Mouse (Mus musculus) heart, postnatal 4 days (tissue): ENCODE measurements at regions not wholly inside any gene's neighbourhood (a gene's known extent, or its start where the extent isn't known, plus 50 kb on each side); places are given as distances from the start of the nearest gene placed in this dataset.

Experiments
- DNase-seq: peaks from one replicate; pipeline ENCODE4 v3.0.0; 2021

DNA sequence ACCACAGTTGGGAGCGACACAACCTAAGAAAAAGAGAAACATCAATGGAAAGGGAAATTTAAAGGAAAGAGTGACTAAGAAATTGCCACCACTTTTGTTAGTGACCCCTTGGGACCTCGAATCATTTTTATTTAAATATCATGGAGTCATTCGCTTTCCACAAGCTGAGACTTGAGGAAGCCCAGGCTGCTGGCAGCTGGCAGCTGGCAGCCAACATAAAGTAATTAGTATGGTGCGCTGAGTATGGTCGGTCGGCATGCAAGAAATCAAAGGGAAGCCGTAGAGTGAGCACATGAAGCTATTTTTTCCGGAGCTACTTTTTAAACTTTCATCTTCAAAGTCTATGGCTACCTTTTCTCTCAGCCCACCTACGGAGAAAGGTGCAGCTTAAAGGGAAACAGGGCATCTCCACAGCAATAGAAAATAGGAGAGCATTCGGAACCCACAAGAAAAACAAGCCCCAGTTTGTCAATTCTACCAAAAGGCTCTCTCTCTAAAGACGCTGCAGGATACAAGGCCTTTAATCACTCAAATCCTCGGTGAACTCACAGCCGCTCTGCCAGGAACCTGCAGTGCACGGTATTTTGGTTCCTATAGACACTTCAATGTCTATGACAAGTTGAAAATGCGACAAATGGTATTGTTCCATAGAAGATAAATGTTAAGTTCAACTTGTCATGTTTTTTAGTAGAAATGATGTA, 206.6 kb upstream of the Tll1 start:
- DNase-seq: no peak

DNA sequence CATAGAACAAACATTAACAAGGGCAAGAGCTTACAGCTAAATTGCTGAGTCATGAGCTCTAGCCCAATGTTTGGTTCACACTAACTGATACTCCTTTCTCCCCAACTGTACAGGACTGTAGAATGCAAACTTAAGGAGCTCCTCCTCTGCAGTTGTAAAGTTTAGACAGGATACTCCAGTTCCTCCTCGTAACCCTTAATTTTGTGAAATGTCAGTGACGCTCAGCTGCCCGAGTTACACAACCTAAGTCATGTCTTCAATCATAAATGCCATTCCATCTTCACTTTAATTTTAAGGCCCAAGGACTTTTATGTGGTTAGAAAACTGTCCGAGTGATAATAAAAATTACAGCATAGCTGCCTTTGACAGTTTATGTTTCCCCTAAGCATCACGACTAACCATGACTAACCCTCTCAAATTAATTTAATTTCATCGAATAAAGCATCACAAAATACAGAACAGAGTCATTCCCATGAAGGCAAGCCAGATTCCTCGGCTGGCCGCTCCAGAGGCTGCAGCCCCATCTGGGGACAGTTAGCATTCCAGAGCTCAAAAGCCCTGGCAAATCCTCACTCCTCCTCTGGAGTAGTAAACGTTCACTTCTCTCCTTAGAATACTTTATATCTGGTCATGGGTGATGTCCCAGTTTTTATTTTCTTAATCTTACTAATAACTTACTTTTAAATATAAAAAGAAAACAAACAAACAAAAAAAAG, 200.9 kb upstream of the Tll1 start:
- DNase-seq: no peak

DNA sequence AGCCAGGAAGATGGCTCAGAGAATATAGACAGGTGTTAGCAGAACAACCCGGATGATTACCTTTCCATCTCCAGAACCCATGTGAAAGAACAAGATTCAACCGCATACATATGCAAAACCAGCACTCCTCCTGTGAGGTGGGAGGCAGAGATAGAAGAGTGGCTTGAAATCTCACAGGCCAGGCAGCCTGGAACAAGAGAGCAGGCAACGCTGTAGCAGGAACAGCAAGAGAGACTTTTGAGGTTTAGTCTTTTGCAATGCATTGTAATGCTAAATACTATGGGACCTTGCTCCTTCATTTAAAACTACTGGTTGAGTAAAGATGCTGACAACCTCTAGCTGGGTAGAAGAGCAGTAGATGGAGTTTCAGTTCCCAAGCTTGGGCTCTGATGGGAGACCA, 193.5 kb upstream of the Tll1 start:
- no peak for DNase-seq

- DNase-seq: no peak
These were observed 191.8 kb upstream of the Tll1 start for GRCm38 (mm10) chr8:64397876-64398275.

GRCm38 (mm10) chr8:64395816-64396215, 189.7 kb upstream of the Tll1 start:
- DNase-seq: no peak

DNA sequence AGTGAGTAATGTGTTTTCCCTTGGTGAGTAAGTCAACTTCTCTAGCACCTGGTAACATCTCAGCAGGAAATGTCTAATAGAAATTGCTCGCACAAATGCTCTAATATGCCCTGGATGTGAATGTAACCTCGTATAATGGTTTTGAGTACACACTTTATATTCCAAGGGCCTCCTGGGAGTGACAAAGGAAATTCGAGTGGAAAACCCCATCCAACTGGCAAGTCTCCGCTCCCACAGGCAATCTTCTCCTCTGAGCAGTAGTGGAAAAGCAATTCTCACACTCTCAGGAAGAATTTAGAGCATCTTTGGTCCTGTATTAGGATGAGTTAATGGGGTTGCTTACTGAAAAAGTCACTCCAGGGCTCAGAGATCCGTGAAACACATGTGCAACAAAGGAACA, 183.4 kb upstream of the Tll1 start:
- no peak for DNase-seq

DNA sequence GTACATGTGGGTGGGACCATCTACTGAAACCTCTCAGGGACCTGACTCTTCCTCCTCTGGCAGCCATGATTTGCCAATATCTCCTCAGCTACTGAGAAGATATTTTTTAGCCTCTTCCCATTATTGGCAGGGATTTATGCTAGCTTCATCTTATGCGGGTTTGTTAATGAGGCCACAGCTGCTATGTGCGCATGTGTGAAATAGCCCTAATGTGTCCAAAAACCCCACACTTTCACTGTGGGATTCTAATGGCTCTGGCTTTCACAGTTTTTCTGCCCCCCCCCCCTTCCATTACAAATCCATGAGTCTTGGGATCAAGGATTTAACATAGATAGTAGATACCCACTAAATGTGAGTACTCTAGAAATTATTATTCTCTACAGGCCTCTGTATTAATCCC, 182.2 kb upstream of the Tll1 start:
- DNase-seq: no peak

DNA sequence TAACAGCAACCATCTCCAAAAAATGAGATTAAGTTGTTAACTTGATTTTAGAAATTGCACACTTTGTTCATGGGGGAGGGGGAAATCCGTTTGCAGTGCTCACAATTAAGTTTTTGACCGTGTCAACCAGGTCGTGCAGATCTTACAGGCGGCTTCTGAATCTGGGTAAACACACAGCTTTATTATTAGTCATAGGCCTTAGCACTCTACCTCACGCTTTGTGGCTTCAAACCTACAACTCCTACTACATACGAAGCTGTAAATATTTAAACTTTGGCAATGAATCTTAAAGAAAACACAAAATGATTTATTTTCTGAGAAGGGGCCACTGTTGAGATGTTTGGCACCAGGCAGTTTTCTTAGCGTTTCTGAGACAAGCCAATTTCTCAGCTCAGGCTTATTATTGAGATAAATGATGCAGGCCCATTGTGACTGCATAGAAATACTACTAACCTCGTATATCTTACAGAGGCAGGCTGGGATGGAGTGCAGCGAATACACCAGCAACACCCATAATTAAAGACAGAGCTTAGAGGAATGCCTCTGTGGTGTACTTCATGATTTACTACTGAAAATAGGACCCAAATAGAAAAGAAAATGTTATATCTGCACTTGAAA, 173.8 kb upstream of the Tll1 start:
- DNase-seq: no peak

- no peak for DNase-seq
These were observed 171.8 kb upstream of the Tll1 start for GRCm38 (mm10) chr8:64377830-64378229.

- DNase-seq: no peak
These were observed 169.4 kb upstream of the Tll1 start for GRCm38 (mm10) chr8:64375509-64375908.

DNA sequence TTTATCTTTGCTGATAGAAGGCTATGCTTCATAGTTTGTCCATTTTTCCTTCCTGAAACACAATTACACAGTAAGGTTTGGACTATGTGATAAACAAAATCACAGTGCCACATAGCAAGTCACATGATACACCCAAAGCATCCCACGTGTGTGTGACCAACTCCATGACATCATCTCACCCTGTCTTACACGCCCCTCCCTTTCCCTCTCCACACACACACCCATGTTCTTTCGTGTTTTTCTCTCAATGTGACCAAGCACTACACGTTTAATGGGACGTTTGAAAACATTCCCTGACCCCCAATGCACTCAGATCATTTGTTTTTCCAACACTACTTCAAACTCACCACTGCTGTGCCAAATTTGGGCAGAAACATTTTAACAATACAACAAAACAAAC, 168.9 kb upstream of the Tll1 start:
- DNase-seq: no peak

- DNase-seq: no peak
These were observed 163.9 kb upstream of the Tll1 start for GRCm38 (mm10) chr8:64369973-64370372.

DNA sequence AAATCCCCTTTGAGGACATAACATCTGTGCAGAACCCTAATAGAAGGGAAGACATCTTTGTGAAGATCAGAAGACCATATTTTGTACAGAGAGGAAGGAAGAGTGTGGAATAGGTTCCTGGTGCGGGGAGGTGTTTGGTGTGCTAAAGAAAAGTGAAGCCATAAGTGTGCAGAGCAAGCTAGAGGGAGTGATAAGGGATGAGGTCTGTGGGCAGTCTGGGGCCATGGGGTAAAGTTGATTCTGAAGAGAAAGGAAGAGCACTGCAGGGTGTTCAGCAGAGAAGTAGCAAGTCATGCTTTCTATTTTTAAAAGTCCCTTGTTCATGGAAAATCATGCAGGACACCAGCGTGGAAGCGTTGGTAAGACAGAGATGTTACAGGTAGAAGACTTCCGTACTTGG, 161.8 kb upstream of the Tll1 start:
- DNase-seq: no peak

DNA sequence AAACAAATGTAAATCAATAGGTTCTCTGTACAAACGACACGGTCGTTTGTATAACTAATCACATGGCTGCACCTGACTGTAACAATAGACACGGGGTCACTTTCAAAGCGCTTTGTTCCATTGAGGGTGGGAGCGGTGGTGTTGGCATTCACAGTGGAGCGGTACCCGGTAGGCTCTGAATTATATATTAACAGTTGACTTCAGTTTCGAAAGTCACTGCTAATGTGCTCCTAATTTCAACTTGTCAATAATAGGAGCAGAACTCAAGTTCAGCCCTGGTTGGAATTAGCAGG, 160.8 kb upstream of the Tll1 start:
- no peak for DNase-seq

DNA sequence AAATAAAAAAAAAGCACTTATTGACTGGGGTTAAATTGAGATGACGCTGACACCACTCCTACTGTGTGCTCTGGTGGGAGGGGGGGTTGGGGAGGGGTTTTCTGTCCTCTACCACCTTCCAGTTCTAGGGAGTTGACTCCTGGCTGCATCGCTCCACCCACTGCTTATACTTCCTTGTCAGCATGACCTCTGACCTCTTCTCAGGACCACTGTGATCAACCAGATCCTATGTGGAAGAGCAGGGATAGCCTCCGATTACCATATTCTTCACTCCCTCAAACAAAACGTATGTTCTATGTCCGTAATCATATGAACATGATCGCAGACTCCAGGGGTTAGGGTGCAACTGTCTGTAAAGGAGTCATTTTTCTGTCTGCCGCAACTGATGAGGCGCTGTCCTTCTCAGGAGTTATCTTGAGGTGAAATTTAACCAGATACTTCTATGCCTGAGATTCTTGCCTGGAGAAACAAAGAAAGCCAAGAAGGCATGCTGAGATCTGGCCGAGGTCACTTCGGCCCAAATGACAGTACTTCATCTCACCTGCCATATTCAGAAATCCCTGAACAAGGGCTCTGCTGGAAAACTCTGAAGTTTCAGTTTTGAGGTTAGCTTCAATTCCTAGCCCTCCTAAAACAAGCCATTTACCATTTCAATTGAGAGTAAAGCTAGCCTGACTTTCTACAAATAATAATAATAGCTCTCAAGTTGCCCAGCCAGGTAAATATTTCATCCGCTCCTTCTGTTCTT, 160.3 kb upstream of the Tll1 start:
- DNase-seq: no peak

GRCm38 (mm10) chr8:64357092-64357491, 151.0 kb upstream of the Tll1 start:
- no peak for DNase-seq

DNA sequence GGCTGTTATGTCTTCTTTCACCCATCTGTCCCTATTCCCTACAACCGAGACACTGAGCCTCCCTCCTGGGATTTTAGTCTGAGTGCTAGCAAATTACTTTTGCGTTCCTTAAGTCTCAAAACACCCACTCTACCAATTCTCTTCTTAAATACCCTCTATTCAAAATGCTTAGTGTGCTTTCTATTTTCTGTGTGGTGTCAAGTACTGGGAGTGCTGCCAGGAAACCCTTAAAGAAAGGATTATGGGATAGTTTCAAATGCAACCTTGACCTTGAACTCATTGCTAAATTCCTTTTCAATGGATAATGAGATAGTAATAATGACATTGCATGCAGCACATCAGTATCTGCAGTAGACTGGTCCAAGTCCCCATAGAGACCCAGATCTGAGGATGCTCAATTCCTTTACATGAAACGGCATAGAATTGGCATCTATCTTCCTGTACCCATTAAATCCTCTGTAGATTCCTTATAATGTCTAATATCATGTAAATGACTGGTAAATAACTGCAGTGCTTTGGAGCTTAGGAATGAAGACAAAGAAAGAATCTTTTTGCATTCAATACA, 142.1 kb upstream of the Tll1 start:
- DNase-seq: no peak

DNA sequence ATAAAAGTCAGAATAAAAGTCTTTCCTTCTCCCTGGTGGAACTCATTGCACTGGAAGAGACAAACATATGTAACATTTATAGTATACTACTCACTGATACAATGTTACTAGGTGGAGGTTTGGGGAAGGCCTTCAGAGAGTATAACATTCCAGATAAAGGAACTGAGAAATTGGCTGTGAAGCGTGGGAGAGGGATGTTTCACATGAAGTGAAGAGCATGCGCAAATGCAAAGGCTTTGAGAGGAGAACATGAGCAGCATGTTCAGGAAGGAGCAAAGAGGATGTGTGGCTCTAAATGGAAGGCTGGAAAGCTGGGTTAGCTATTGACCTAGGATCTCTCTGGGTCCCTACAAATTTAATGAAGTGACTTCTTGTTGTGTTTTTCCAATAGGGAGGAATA, 141.4 kb upstream of the Tll1 start:
- no peak for DNase-seq

DNA sequence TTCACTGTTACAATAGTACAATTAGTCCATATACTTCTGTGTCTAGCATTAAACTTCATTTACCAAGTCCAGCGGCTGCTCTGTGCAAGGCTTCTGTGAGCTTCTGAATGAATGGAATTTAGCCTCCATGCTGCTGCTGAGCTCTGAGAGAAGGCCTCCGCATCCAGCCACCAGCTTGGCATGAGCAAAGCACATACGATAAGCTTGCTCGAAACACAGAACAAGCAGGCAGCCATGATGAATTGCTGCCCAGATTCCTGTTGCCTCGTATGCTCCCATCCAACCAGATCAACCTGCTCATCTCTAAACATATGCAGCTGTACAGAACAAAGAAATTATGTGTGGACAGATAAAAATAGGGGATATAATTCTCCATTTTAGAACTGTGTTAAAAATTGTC, 140.4 kb upstream of the Tll1 start:
- DNase-seq: no peak

GRCm38 (mm10) chr8:64344933-64345332, 138.9 kb upstream of the Tll1 start:
- DNase-seq: no peak

GRCm38 (mm10) chr8:64343600-64343999, 137.5 kb upstream of the Tll1 start:
- DNase-seq: no peak

DNA sequence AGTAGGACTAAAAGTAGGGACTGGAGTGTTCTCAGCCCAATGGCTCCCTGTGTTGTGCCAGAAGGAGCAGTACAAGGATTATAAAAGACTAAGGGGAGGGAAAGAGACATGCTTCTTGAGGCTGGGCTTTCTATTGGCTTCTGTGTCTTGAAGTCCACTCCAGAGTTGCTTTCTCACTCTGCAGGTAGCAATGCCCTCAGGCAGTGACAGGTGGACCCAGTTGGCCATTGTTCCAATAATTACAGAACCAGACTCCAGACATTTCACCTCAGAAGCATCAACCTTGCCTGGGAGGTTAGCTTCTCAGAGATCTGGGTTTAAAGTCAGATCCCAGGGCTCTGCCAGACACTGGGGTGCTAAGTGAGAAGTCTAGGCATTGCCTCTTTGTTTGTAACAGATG, 136.3 kb upstream of the Tll1 start:
- DNase-seq: no peak

DNA sequence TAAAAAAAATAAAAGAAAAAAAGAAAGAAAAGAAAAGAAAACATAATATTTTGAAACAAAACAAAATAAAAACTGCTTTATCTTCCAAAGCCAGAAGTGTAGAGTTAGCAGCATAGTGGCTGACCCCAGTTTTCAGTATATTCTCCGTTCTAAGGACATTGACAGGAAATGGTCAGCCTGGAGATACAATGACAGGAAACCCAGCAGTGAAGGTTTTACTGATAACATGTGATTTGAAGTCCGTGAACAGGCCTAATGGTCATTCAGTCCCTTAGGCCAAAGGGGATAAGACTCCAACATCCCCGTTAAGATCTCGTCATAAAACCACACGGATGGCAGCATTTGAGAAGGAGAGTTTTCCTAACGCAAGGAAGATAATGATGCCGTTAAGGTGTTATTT, 131.3 kb upstream of the Tll1 start:
- no peak for DNase-seq
